Mouse (Mus musculus) lung, adult 2 months (tissue): ENCODE results near the gene Foxn3.

Source experiments
- CTCF ChIP-seq: fragments of 200-500 bp; IDR thresholded peaks from 2 replicates; pipeline ENCODE4 v1.5.1; 2011; ENCODE audit warnings: mild to moderate bottlenecking, low read length, control low read depth; ENCODE audit not compliant: insufficient read depth
- POLR2A ChIP-seq: fragments of 200-500 bp; IDR thresholded peaks from 2 replicates; pipeline ENCODE4 v1.6.1; 2011; ENCODE audit warnings: low read depth, mild to moderate bottlenecking, control low read depth, low read length, borderline replicate concordance; ENCODE audit errors: extremely low read depth

DNA sequence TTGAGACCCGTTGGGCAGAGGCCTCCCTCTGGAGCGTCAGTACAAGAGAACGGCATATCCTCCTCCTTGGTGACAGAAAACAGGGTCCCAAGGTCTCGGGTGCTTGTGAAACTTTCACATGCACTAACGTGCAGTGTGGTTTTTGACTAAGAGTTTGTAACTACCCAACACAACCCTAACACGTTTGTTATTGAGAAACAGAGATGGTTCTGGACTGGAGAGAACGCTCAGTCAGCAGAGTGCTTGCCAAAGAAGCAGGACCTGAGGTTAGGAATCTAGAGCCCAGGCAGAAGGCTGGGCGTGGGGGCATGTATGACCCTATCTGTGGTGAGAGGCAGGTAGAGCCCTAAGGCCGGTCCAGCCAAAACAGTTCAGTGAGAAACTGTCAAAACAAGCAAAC lies 330.9 kb downstream of the Foxn3 start:
- no peak for TF ChIP-seq CTCF
- no peak for TF ChIP-seq POLR2A
